Mouse (Mus musculus) kidney, adult 9 months (tissue): ENCODE measurements at regions not wholly inside any gene's neighbourhood (a gene's known extent, or its start where the extent isn't known, plus 50 kb on each side); places are given as distances from the start of the nearest gene placed in this dataset.

Experiments used
- DNase-seq: peaks from one replicate; pipeline ENCODE4 v3.0.0; 2022

- no peak for DNase-seq
Measured at GRCm38 (mm10) chr10:56597382-56597781, 220.3 kb downstream of the Gja1 start.

GRCm38 (mm10) chr10:56598191-56598590 lies 221.1 kb downstream of the Gja1 start:
- DNase-seq, result peak; percentile 22

- peak; percentile 42 for DNase-seq
Measured at GRCm38 (mm10) chr10:56599923-56600322, 222.8 kb downstream of the Gja1 start.

- no peak for DNase-seq
Measured at GRCm38 (mm10) chr10:56611564-56612288, 234.6 kb downstream of the Gja1 start.

- no peak for DNase-seq
Measured at GRCm38 (mm10) chr10:56642656-56643055, 265.5 kb downstream of the Gja1 start.

- no peak for DNase-seq
Measured at GRCm38 (mm10) chr10:56643376-56644135, 266.4 kb downstream of the Gja1 start.

- no peak for DNase-seq
Measured at GRCm38 (mm10) chr10:56660501-56660900, 283.4 kb downstream of the Gja1 start.

- DNase-seq, result no peak
Measured at GRCm38 (mm10) chr10:56673919-56674318, 296.8 kb downstream of the Gja1 start.

GRCm38 (mm10) chr10:56682901-56683300 lies 305.8 kb downstream of the Gja1 start:
- peak; percentile 30 for DNase-seq

GRCm38 (mm10) chr10:56685655-56686250 lies 308.6 kb downstream of the Gja1 start:
- peak; percentile 41 for DNase-seq

GRCm38 (mm10) chr10:56691467-56691866 lies 314.3 kb downstream of the Gja1 start:
- DNase-seq, result no peak

- DNase-seq, result no peak
Measured at GRCm38 (mm10) chr10:56695100-56695499, 318.0 kb downstream of the Gja1 start.

GRCm38 (mm10) chr10:56700126-56700525 lies 323.0 kb downstream of the Gja1 start:
- DNase-seq, result no peak

GRCm38 (mm10) chr10:56708411-56708810 lies 331.3 kb downstream of the Gja1 start:
- peak; percentile 64 for DNase-seq

GRCm38 (mm10) chr10:56708886-56709285 lies 331.8 kb downstream of the Gja1 start:
- DNase-seq, result no peak

- peak; percentile 54 for DNase-seq
Measured at GRCm38 (mm10) chr10:56712611-56713105, 335.5 kb downstream of the Gja1 start.

- DNase-seq, result no peak
Measured at GRCm38 (mm10) chr10:56737073-56737472, 359.9 kb downstream of the Gja1 start.

- DNase-seq, result no peak
Measured at GRCm38 (mm10) chr10:56739621-56740020, 362.5 kb downstream of the Gja1 start.

GRCm38 (mm10) chr10:56752134-56752533 lies 375.0 kb downstream of the Gja1 start:
- DNase-seq, result peak; percentile 57

- DNase-seq, result no peak
Measured at GRCm38 (mm10) chr10:56753576-56753975, 376.4 kb downstream of the Gja1 start.

- DNase-seq, result peak; percentile 57
Measured at GRCm38 (mm10) chr10:56754546-56755175, 377.5 kb downstream of the Gja1 start.

GRCm38 (mm10) chr10:56770629-56771028 lies 393.5 kb downstream of the Gja1 start:
- DNase-seq, result no peak

GRCm38 (mm10) chr10:56782265-56782664 lies 405.1 kb downstream of the Gja1 start:
- DNase-seq, result no peak
